Mouse (Mus musculus) adrenal gland, adult 2 months (tissue): Measurements from ENCODE around the gene Gm5771. TPM values are rescaled to one million over a fixed set of nuclear protein-coding genes. Genes with fewer than 3 reads are reported as not detected.
"Not testable (repeated sequence)": the region's sequence is repeated elsewhere in the genome, so short reads cannot be mapped to it uniquely, and the experiment has no call there.

Source experiments
- DNase-seq: peaks from one replicate; pipeline ENCODE4 v3.0.0; 2021
- long read RNA-seq: library from polyadenylated mRNA; stranded (forward); transcript quantifications from one replicate; pipeline ENCODE4 v2.0.0, GENCODE M21; 2021
- polyA plus RNA-seq: library from polyadenylated mRNA; depleted of rRNA; stranded (reverse); fragments of >200 nt; gene quantifications from 2 replicates; pipeline ENCODE4 v1.2.3, GENCODE M21; 2012; rRNA removed
- total RNA-seq, 2 experiments: library from RNA; stranded (reverse); gene quantifications; 2 replicates each; pipeline ENCODE4 v1.2.3; 2021

Gm5771 gene
- total RNA-seq (not detected), polyA plus RNA-seq (not detected in 2 replicates)
- long read RNA-seq, result 0 reads

DNA sequence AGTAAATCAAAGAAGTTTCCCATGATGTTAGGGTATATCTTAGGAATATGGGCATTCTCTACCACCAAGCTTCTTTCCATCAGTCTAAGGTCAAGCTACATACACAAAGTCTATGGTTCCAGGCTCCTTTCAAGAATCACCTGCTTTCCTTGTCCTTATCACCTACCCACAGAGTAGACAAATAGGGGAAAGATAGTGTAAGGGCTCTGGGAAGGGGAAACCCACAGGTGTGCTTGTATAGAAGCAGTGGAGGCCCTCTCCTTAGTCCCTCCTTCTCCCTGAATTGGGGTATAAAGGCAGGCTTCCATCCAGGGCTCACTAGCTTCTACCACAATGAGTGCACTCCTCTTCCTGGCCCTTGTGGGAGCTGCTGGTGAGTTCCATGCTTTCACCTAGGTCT, at the start of gene Gm5771:
Gene Gm5771, plus strand, starts transcription at position 301 of the 400 bp plus-strand sequence.
- not testable (repeated sequence) for DNase-seq

DNA sequence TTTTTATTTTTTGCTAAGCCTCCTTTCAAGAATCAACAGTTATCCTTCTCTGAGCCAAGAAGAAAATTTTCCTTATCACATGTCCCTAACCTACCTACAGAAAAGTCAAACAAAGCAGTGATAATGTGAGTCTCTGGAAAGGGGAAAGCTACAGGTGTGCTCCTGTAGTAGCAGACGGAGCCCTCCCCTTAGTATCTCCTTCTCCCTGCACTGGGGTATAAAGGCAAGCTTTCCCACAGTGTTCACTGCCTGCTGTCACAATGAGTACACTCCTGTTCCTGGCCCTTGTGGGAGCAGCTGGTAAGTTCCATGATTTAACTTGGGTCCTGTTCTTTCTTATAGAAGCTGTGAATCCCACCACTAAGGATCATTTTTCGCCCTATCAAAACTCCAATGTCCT, 38.2 kb upstream of the Gm5771 start, which contains the start of gene Try10:
Gene Try10, plus strand, starts transcription at position 174 of the 400 bp plus-strand sequence.
- no peak for DNase-seq

DNA sequence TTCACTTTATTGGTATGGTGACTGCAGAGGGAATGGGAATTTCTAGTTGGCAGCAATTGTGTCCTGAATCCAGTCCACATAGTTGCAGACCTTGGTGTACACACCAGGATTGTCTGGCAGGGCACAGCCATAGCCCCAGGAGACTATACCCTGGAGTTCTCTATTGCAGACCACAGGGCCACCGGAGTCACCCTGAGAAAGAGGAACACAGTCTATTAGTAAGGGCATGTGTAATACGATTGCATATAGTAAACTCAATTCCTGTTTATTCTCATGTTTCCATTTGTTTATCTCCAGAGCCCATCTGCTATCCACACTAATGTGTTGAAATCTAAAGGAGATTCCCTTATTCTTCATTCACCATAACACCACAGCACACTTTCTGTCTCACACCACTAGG, 18.4 kb upstream of the Gm5771 start:
- not testable (repeated sequence) for DNase-seq

DNA sequence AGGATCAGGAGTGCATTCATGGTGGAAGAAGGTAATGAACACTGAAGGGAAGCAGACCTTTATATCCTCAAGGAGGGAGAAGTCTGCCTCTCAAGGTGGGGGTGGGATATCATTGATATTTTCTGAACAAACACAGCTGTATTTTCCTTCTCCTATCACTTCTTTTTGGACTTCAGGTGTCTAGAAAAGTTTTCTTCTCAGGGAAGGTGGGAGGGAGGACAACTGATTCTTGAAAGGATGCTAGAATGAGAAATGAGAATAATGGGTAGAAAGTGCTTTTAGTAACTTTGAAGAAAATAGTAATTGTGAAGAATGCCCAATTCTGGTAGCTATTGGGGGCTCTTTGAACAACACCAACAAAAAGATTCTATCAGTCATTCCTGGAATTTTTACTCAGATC, 14.6 kb upstream of the Gm5771 start, which contains the start of gene Prss3:
Gene Prss3, minus strand, starts transcription at position 101 of the 400 bp plus-strand sequence.
- not testable (repeated sequence) for DNase-seq

DNA sequence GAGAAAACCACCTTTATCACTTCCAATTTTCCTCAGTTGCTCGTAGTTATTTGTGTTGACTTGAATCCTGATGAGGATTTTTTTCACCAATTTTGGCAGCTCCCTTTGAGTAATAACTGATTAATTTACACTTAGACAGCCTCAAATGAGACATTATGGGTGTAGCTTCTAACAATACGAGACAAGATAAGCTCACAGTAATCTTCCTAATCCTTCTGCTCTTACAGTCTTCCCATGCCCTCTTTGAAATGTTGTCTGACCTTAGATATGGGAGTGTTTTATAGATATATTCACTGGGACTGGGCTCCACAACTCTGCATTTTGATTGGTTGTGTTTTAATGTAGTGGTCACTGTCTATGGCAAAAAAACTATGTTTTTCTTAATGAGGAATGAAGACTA, 5.4 kb upstream of the Gm5771 start:
- DNase-seq, result no peak

DNA sequence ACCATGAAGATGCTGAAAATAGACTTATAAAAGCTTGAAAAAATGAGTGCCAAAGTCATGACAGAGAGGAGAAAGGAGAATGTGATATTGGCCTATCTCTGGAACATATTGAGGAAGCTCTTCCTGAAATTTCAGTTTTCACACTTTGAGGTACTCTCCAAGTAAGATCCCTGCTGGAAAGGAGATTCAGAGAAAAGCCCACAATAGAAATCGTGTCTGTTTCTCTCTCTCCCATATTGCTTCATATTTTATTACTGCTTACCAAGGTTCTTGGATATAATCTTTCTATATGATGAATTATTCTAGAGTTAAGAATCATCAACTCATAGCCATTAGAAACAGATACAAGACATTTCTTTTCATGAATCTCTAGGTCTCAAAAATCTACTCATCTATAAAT, 516 bp upstream of the Gm5771 start:
- DNase-seq, result not testable (repeated sequence)

DNA sequence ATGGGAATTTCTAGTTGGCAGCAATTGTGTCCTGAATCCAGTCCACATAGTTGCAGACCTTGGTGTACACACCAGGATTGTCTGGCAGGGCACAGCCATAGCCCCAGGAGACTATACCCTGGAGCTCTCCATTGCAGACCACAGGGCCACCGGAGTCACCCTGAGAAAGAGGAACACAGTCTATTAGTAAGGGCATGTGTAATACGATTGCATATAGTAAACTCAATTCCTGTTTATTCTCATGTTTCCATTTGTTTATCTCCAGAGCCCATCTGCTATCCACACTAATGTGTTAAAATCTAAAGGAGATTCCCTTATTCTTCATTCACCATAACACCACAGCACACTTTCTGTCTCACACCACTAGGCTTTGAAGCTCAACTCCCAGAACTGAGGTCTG, 50.1 kb downstream of the Gm5771 start:
- not testable (repeated sequence) for DNase-seq

DNA sequence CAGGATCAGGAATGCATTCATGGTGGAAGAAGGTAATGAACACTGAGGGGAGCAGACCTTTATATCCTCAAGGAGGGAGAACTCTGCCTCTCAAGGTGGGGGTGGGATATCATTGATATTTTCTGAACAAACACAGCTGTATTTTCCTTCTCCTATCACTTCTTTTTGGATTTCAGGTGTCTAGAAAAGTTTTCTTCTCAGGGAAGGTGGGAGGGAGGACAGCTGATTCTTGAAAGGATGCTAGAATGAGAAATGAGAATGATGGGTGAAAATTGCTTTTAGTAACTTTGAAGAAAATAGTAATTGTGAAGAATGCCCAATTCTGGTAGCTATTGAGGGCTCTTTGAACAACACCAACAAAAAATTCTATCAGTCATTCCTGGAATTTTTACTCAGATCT, 53.9 kb downstream of the Gm5771 start, which contains the start of gene Gm10334:
Gene Gm10334, minus strand, starts transcription at position 101 of the 400 bp plus-strand sequence.
- DNase-seq, result not testable (repeated sequence)

Other genes with a start within 250 kb of the Gm5771 start
- not detected for gene Try4, start 90.1 kb upstream of the Gm5771 start, total RNA-seq
- gene Try4, start 90.1 kb upstream of the Gm5771 start, polyA plus RNA-seq, result 0.15 TPM in 1 of 2 replicates, not detected in the other
- gene Try5, start 75.5 kb upstream of the Gm5771 start, total RNA-seq, result not detected
- not detected in 2 replicates for gene Try5, start 75.5 kb upstream of the Gm5771 start, polyA plus RNA-seq
- gene Try10, start 38.3 kb upstream of the Gm5771 start, total RNA-seq, result not detected
- gene Try10, start 38.3 kb upstream of the Gm5771 start, polyA plus RNA-seq, result not detected in 2 replicates
- gene Prss3, start 14.7 kb upstream of the Gm5771 start, total RNA-seq, result not detected
- gene Prss3, start 14.7 kb upstream of the Gm5771 start, polyA plus RNA-seq, result not detected in 2 replicates
- gene Gm10334, start 53.8 kb downstream of the Gm5771 start, total RNA-seq, result not detected
- gene Gm10334, start 53.8 kb downstream of the Gm5771 start, polyA plus RNA-seq, result not detected in 2 replicates
- gene Prss1, start 66.6 kb downstream of the Gm5771 start, total RNA-seq, result not detected
- not detected in 2 replicates for gene Prss1, start 66.6 kb downstream of the Gm5771 start, polyA plus RNA-seq
- under 1 TPM in 1 of 2 experiments, not detected in 1; 0.48 TPM for gene Prss2, start 129.4 kb downstream of the Gm5771 start, total RNA-seq
- gene Prss2, start 129.4 kb downstream of the Gm5771 start, polyA plus RNA-seq, result 0.35 TPM in 1 of 2 replicates, not detected in the other
- 10 to 100 TPM in 1 of 2 experiments, 1 to 10 TPM in 1; 7.6 to 12.1 TPM for gene Ephb6, start 213.1 kb downstream of the Gm5771 start, total RNA-seq
- gene Ephb6, start 213.1 kb downstream of the Gm5771 start, polyA plus RNA-seq, result 21.1 and 26.7 TPM in 2 replicates
- gene Trpv6, start 244.0 kb downstream of the Gm5771 start, total RNA-seq, result not detected
- gene Trpv6, start 244.0 kb downstream of the Gm5771 start, polyA plus RNA-seq, result not detected in 2 replicates